Mouse (Mus musculus): ENCODE results near the gene Mtf1. TPM values are rescaled to one million over a fixed set of nuclear protein-coding genes. Genes with fewer than 3 reads are reported as not detected.

The Mtf1 gene
- polyA plus RNA-seq (2014; fragmentation: Illumina TruSeq; extraction: RNeasy Lipid Tissue Mini Kit (QIAGEN cat#74804); ENCODE audit: low read depth, low replicate concordance): 11.6 TPM

GRCm38 (mm10) chr4:124801552-124802308, at the start of gene Mtf1:
TSS of gene Mtf1 (plus strand) at chr4:124802104.

GRCm38 (mm10) chr4:124850261-124850913, 48.5 kb downstream of the Mtf1 start, which contains the start of gene Yrdc:
TSS of gene Yrdc (plus strand) at chr4:124850679.

GRCm38 (mm10) chr4:124850933-124851658, 49.2 kb downstream of the Mtf1 start, which contains the start of gene 1110065P20Rik:
TSS of gene 1110065P20Rik (minus strand) at chr4:124851196.

GRCm38 (mm10) chr4:124861283-124862188, 59.6 kb downstream of the Mtf1 start, which contains the start of gene Maneal:
TSS of gene Maneal (minus strand) at chr4:124862171.

GRCm38 (mm10) chr4:124880599-124880998, 78.7 kb downstream of the Mtf1 start, which contains the start of gene Epha10:
TSS of gene Epha10 (plus strand) at chr4:124880899.

Other genes starting within 250 kb of the Mtf1 start
- gene 3100002H09Rik, start 191.3 kb upstream of the Mtf1 start, polyA plus RNA-seq (2014; fragmentation: Illumina TruSeq; extraction: RNeasy Lipid Tissue Mini Kit (QIAGEN cat#74804); ENCODE audit: low read depth, low replicate concordance): not detected
- gene Pou3f1, start 145.3 kb upstream of the Mtf1 start, polyA plus RNA-seq (2014; fragmentation: Illumina TruSeq; extraction: RNeasy Lipid Tissue Mini Kit (QIAGEN cat#74804); ENCODE audit: low read depth, low replicate concordance): not detected
- gene Utp11, start 108.5 kb upstream of the Mtf1 start, polyA plus RNA-seq (2014; fragmentation: Illumina TruSeq; extraction: RNeasy Lipid Tissue Mini Kit (QIAGEN cat#74804); ENCODE audit: low read depth, low replicate concordance): 64.4 TPM
- 0.58 TPM for gene Fhl3, start 101.4 kb upstream of the Mtf1 start, polyA plus RNA-seq (2014; fragmentation: Illumina TruSeq; extraction: RNeasy Lipid Tissue Mini Kit (QIAGEN cat#74804); ENCODE audit: low read depth, low replicate concordance)
- 31.5 TPM for gene Sf3a3, start 87.3 kb upstream of the Mtf1 start, polyA plus RNA-seq (2014; fragmentation: Illumina TruSeq; extraction: RNeasy Lipid Tissue Mini Kit (QIAGEN cat#74804); ENCODE audit: low read depth, low replicate concordance)
- gene Inpp5b, start 60.3 kb upstream of the Mtf1 start, polyA plus RNA-seq (2014; fragmentation: Illumina TruSeq; extraction: RNeasy Lipid Tissue Mini Kit (QIAGEN cat#74804); ENCODE audit: low read depth, low replicate concordance): 12.0 TPM
- 37.0 TPM for gene Yrdc, start 48.6 kb downstream of the Mtf1 start, polyA plus RNA-seq (2014; fragmentation: Illumina TruSeq; extraction: RNeasy Lipid Tissue Mini Kit (QIAGEN cat#74804); ENCODE audit: low read depth, low replicate concordance)
- 2.3 TPM for gene 1110065P20Rik, start 49.1 kb downstream of the Mtf1 start, polyA plus RNA-seq (2014; fragmentation: Illumina TruSeq; extraction: RNeasy Lipid Tissue Mini Kit (QIAGEN cat#74804); ENCODE audit: low read depth, low replicate concordance)
- gene Maneal, start 60.1 kb downstream of the Mtf1 start, polyA plus RNA-seq (2014; fragmentation: Illumina TruSeq; extraction: RNeasy Lipid Tissue Mini Kit (QIAGEN cat#74804); ENCODE audit: low read depth, low replicate concordance): 2.3 TPM
- gene Epha10, start 78.8 kb downstream of the Mtf1 start, polyA plus RNA-seq (2014; fragmentation: Illumina TruSeq; extraction: RNeasy Lipid Tissue Mini Kit (QIAGEN cat#74804); ENCODE audit: low read depth, low replicate concordance): 0.12 TPM
- gene 9930104L06Rik, start 134.9 kb downstream of the Mtf1 start, polyA plus RNA-seq (2014; fragmentation: Illumina TruSeq; extraction: RNeasy Lipid Tissue Mini Kit (QIAGEN cat#74804); ENCODE audit: low read depth, low replicate concordance): 7.6 TPM
- gene Cdca8, start 137.2 kb downstream of the Mtf1 start, polyA plus RNA-seq (2014; fragmentation: Illumina TruSeq; extraction: RNeasy Lipid Tissue Mini Kit (QIAGEN cat#74804); ENCODE audit: low read depth, low replicate concordance): 9.7 TPM
- gene Rspo1, start 184.3 kb downstream of the Mtf1 start, polyA plus RNA-seq (2014; fragmentation: Illumina TruSeq; extraction: RNeasy Lipid Tissue Mini Kit (QIAGEN cat#74804); ENCODE audit: low read depth, low replicate concordance): 1.8 TPM
- 60.3 TPM for gene Gnl2, start 214.5 kb downstream of the Mtf1 start, polyA plus RNA-seq (2014; fragmentation: Illumina TruSeq; extraction: RNeasy Lipid Tissue Mini Kit (QIAGEN cat#74804); ENCODE audit: low read depth, low replicate concordance)